Mouse (Mus musculus) heart, postnatal 0 days (tissue): ENCODE results near the gene Clip4. TPM values are rescaled to one million over a fixed set of nuclear protein-coding genes. Genes with fewer than 3 reads are reported as not detected.

Source experiments
- ATAC-seq: fragments of 200-750 bp; cut with Nextera tagmentation; 2 replicates; pipeline ENCODE4 v1.8.0; 2017; ENCODE audit warnings: low read depth, moderate number of reproducible peaks, moderate library complexity; ENCODE audit not compliant: insufficient read depth
- DNase-seq: peaks from one replicate; pipeline ENCODE4 v3.0.0-alpha.2; 2016; ENCODE audit warnings: low spot score
- H3K27ac ChIP-seq: fragments of 300-500 bp; sonication (generic); 2 replicates; pipeline ENCODE4 v1.5.1; 2014; ENCODE audit warnings: low read depth, mild to moderate bottlenecking
- H3K27me3 ChIP-seq: fragments of 300-500 bp; sonication (generic); 2 replicates; pipeline ENCODE4 v1.6.1; 2014; ENCODE audit warnings: low read length, mixed read lengths; ENCODE audit not compliant: control insufficient read depth, insufficient read depth
- H3K36me3 ChIP-seq: fragments of 300-500 bp; sonication (generic); replicated peaks from 2 replicates; pipeline ENCODE4 v1.6.1; 2014; ENCODE audit warnings: low read length, mixed read lengths; ENCODE audit not compliant: control insufficient read depth, insufficient read depth
- H3K4me1 ChIP-seq: fragments of 300-500 bp; sonication (generic); 2 replicates; pipeline ENCODE4 v1.6.1; 2014; ENCODE audit warnings: antibody characterized with exemption; ENCODE audit not compliant: control insufficient read depth, insufficient read depth
- H3K4me2 ChIP-seq: fragments of 300-500 bp; sonication (generic); 2 replicates; pipeline ENCODE4 v1.6.1; 2014; ENCODE audit warnings: low read depth, mild to moderate bottlenecking, low read length, moderate library complexity
- H3K4me3 ChIP-seq: fragments of 300-500 bp; sonication (generic); 2 replicates; pipeline ENCODE4 v1.5.1; 2014; ENCODE audit warnings: low read depth, low read length
- H3K9ac ChIP-seq: fragments of 300-500 bp; sonication (generic); replicated peaks from 2 replicates; pipeline ENCODE4 v1.6.1; 2014; ENCODE audit warnings: low read depth, low read length, mixed read lengths
- H3K9me3 ChIP-seq: fragments of 300-500 bp; sonication (generic); replicated peaks from 2 replicates; pipeline ENCODE4 v1.6.1; 2016; ENCODE audit warnings: low read length; ENCODE audit not compliant: control insufficient read depth
- CTCF ChIP-seq: IDR thresholded peaks from 2 replicates; pipeline ENCODE4 v1.5.1; 2016; ENCODE audit warnings: antibody characterized with exemption, control low read depth, low read depth
- EP300 ChIP-seq: IDR thresholded peaks from 2 replicates; pipeline ENCODE4 v1.6.1; 2016; ENCODE audit warnings: antibody characterized with exemption, low read depth
- WGBS: fragments of 180-500 bp; shearing (Covaris S2); extraction: QIAGEN DNeasy Blood & Tissue Kit; methylation state at CpG from one replicate; pipeline ENCODE4 v1.1.7; 2014; 5-methylcytosine and 5-hydroxymethylcytosine counted together
- polyA plus RNA-seq: library from polyadenylated mRNA; unstranded; fragments of >200 nt; fragmentation: Nextera tagmentation; extraction: Ambion mirVana; gene quantifications from 2 replicates; pipeline ENCODE4 v1.2.1, GENCODE M21; 2015
- total RNA-seq: library from RNA; depleted of rRNA; stranded (reverse); fragments of >200 nt; gene quantifications from 2 replicates; pipeline ENCODE4 v1.2.3, GENCODE M21; 2014; ENCODE audit warnings: low replicate concordance

Gene Clip4
- total and polyA plus RNA-seq, 2 experiments from 2014 or later = 49.9 to 51.2 TPM

- WGBS = 63% methylated on average over 5 of the region's 5 CpGs
- no peak for ATAC-seq
- Histone ChIP-seq H3K9me3 (no peaks in the 10 kb centered on the region), H3K9ac (no peak overlapping the region), H3K4me2 (no peak overlapping the region), H3K36me3 (no peaks in the 10 kb centered on the region), H3K4me3 (no peak overlapping the region), H3K4me1 (no peaks in the 10 kb centered on the region), H3K27me3 (no peaks in the 10 kb centered on the region), H3K27ac (no peak overlapping the region)
- no peak for DNase-seq
- TF ChIP-seq EP300 = no peak
- peak; percentile 48 for TF ChIP-seq CTCF
Measured at GRCm38 (mm10) chr17:71872976-71873375, 104.7 kb downstream of the Clip4 start.

- Histone ChIP-seq H3K4me2 (no peak overlapping the region), H3K4me3 (no peak overlapping the region), H3K9ac (no peak overlapping the region), H3K36me3 (no peaks in the 10 kb centered on the region), H3K27me3 (no peaks in the 10 kb centered on the region), H3K4me1 (no peaks in the 10 kb centered on the region), H3K9me3 (no peaks in the 10 kb centered on the region), H3K27ac (no peak overlapping the region)
- ATAC-seq (no peak; the same call in 1 of the 2 replicates), DNase-seq (peak; percentile 34)
- TF ChIP-seq EP300 (no peak), CTCF (peak; percentile 77)
- 37% methylated on average over 6 of the region's 6 CpGs for WGBS
Measured at GRCm38 (mm10) chr17:71874077-71874476, 105.8 kb downstream of the Clip4 start.

- Histone ChIP-seq H3K4me1 (no peaks in the 10 kb centered on the region), H3K27me3 (no peaks in the 10 kb centered on the region), H3K27ac (no peak overlapping the region), H3K4me2 (no peak overlapping the region), H3K36me3 (no peaks in the 10 kb centered on the region), H3K4me3 (no peak overlapping the region), H3K9ac (no peak overlapping the region), H3K9me3 (no peaks in the 10 kb centered on the region)
- 70% methylated on average over 9 of the region's 9 CpGs for WGBS
- peak; percentile 21 for DNase-seq
- TF ChIP-seq EP300 (no peak), CTCF (no peak)
- ATAC-seq = peak; percentile 62; the same call in 1 of the 2 replicates
Measured at GRCm38 (mm10) chr17:71874795-71875194, 106.5 kb downstream of the Clip4 start.

- WGBS = 52% methylated on average over 7 of the region's 7 CpGs
- H3K27me3 ChIP-seq = no peaks in the 10 kb centered on the region
- no peak overlapping the region for H3K4me3 ChIP-seq
- no peak overlapping the region for H3K4me2 ChIP-seq
- H3K27ac ChIP-seq = no peak overlapping the region
- no peaks in the 10 kb centered on the region for H3K36me3 ChIP-seq
- DNase-seq (no peak), ATAC-seq (no peak)
- no peaks in the 10 kb centered on the region for H3K4me1 ChIP-seq
- TF ChIP-seq EP300 = no peak
- TF ChIP-seq CTCF = no peak
- no peak overlapping the region for H3K9ac ChIP-seq
- H3K9me3 ChIP-seq = no peaks in the 10 kb centered on the region
Measured at GRCm38 (mm10) chr17:71875492-71875891, 107.2 kb downstream of the Clip4 start.

GRCm38 (mm10) chr17:71881369-71881768, 113.1 kb downstream of the Clip4 start:
- 80% methylated on average over 6 of the region's 6 CpGs for WGBS
- TF ChIP-seq CTCF (no peak), EP300 (no peak)

GRCm38 (mm10) chr17:71909107-71909506, 140.8 kb downstream of the Clip4 start:
- Histone ChIP-seq H3K36me3 (no peaks in the 10 kb centered on the region), H3K27ac (no peak overlapping the region), H3K27me3 (no peaks in the 10 kb centered on the region), H3K4me2 (no peak overlapping the region), H3K9ac (no peak overlapping the region), H3K4me3 (no peak overlapping the region), H3K9me3 (no peaks in the 10 kb centered on the region), H3K4me1 (no peaks in the 10 kb centered on the region)
- DNase-seq = no peak
- no peak for ATAC-seq
- TF ChIP-seq EP300 (no peak), CTCF (peak; percentile 43)
- WGBS = 45% methylated on average over 3 of the region's 3 CpGs

More at GRCm38 (mm10) chr17:71881369-71881768, 113.1 kb downstream of the Clip4 start:
- DNase-seq (no peak), ATAC-seq (no peak)
- no peaks in the 10 kb centered on the region for H3K4me1 ChIP-seq
- H3K4me2 ChIP-seq = no peak overlapping the region
- 0 out of 2 replicates have a peak, but pooled peaks cover 3% of the 10 kb centered on the region for H3K9me3 ChIP-seq
- H3K27me3 ChIP-seq = no peaks in the 10 kb centered on the region
- H3K36me3 ChIP-seq = no peaks in the 10 kb centered on the region
- H3K27ac ChIP-seq = no peak overlapping the region
- no peak overlapping the region for H3K9ac ChIP-seq
- no peak overlapping the region for H3K4me3 ChIP-seq
